Comparison of ENCODE assay signal across 18 mouse cellular contexts in the genomic region with DNA sequence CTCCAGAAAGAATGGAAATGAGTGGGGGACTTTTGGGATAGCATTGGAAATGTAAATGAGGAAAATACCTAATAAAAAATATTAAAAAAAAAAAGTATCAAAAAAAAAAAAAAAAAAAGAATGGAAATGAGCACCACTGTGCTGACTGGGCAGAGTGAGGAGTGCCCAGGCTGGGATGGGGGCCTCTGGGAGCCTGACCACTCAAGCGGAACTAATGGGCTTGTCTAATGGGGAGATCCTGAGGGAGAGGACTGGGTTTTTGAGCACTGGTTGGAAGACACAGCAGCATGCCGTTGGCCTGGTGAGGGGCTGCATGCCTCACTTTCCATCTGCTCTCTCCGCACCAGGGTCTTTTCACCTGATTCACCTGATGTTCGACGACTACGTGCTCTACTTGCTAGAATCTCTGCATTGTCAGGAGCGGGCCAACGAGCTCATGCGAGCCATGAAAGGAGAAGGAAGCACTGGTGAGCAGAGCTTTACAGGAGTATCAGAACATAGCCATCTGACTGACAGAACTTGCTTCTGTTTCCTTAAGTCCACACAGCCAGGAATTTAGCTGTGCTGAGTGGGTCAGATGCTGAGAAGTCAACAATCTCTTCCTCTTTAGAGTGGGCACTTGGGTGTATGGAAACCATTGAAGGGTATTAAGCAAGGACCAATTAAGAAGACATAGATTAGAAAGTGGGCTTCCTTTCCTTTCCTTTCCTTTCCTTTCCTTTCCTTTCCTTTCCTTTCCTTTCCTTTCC. TPM values are rescaled to one million over a fixed set of nuclear protein-coding genes. Genes with fewer than 3 reads are reported as not detected.
DNase-seq lines count a peak whose midpoint lies in the region; ATAC-seq and TF ChIP-seq lines count a peak whose summit lies in the region.
"Had no signal": no experiment of that assay in that cellular context is flagged by ENCODE, and none has a peak within 500 bp of the region (broad histone marks: within the 10 kb centered on the region; RNA-seq: fewer than 3 reads in every experiment).

No protein-coding gene starts in this region.

- no peaks in the 10 kb centered on the region for H3K4me1 ChIP-seq in kidney, embryonic 14.5 days (ENCODE audit: control insufficient read depth, insufficient read depth, low read length)
- H3K4me1 ChIP-seq in lung, postnatal 0 days (ENCODE audit: insufficient read depth, low read depth, low read length): no peaks in the 10 kb centered on the region
- no peaks in the 10 kb centered on the region for H3K4me1 ChIP-seq in lung, adult 2 months (ENCODE audit: control insufficient read depth, insufficient read depth, low read length)
- H3K4me1 ChIP-seq in neural tube, embryonic 12.5 days: peaks cover 3% of the 10 kb centered on the region; the same call in 1 of the 2 replicates
- H3K4me1 ChIP-seq in neural tube, embryonic 14.5 days (ENCODE audit: control insufficient read depth, insufficient read depth, low read length): no peaks in the 10 kb centered on the region
- H3K4me1 ChIP-seq: heart, embryonic 10.5 days; intestine, embryonic 15.5 days; stomach, embryonic 15.5 days had no signal

- no peak overlapping the region for H3K9ac ChIP-seq in kidney, embryonic 14.5 days (ENCODE audit: low read depth, low read length)
- H3K9ac ChIP-seq in lung, postnatal 0 days (replicated peaks; ENCODE audit: low read depth): no peak overlapping the region
- no peak overlapping the region for H3K9ac ChIP-seq in neural tube, embryonic 12.5 days
- H3K9ac ChIP-seq in neural tube, embryonic 14.5 days (replicated peaks; ENCODE audit: low read depth, low read length): no peak overlapping the region
- H3K9ac ChIP-seq: intestine, embryonic 15.5 days; stomach, embryonic 15.5 days had no signal

- no peak overlapping the region for H3K4me3 ChIP-seq in kidney, embryonic 14.5 days (ENCODE audit: low read length)
- no peak overlapping the region for H3K4me3 ChIP-seq in lung, postnatal 0 days (ENCODE audit: low read depth, low read length)
- no peak overlapping the region for H3K4me3 ChIP-seq in lung, adult 2 months (replicated peaks; ENCODE audit: extremely low read depth, low read depth, low read length)
- H3K4me3 ChIP-seq in neural tube, embryonic 12.5 days: no peak overlapping the region
- no peak overlapping the region for H3K4me3 ChIP-seq in neural tube, embryonic 14.5 days (ENCODE audit: low read depth, low read length)
- H3K4me3 ChIP-seq: heart, embryonic 10.5 days; intestine, embryonic 15.5 days; stomach, embryonic 15.5 days had no signal

- no peaks in the 10 kb centered on the region for H3K36me3 ChIP-seq in kidney, embryonic 14.5 days (ENCODE audit: control insufficient read depth, insufficient read depth, low read length)
- no peaks in the 10 kb centered on the region for H3K36me3 ChIP-seq in lung, postnatal 0 days (ENCODE audit: insufficient read depth, low read length)
- peaks cover 13% of the 10 kb centered on the region for H3K36me3 ChIP-seq in neural tube, embryonic 12.5 days
- no peaks in the 10 kb centered on the region for H3K36me3 ChIP-seq in neural tube, embryonic 14.5 days (ENCODE audit: control insufficient read depth, insufficient read depth, low read length)
- H3K36me3 ChIP-seq: heart, embryonic 10.5 days; intestine, embryonic 15.5 days; stomach, embryonic 15.5 days had no signal

- no peak overlapping the region for H3K4me2 ChIP-seq in kidney, embryonic 14.5 days (replicated peaks; ENCODE audit: low read depth, low read length)
- H3K4me2 ChIP-seq in lung, postnatal 0 days (replicated peaks; ENCODE audit: low read depth, low read length): no peak overlapping the region
- H3K4me2 ChIP-seq in neural tube, embryonic 12.5 days (replicated peaks): no peak overlapping the region
- no peak overlapping the region for H3K4me2 ChIP-seq in neural tube, embryonic 14.5 days (ENCODE audit: low read depth, low read length)
- H3K4me2 ChIP-seq: intestine, embryonic 15.5 days; stomach, embryonic 15.5 days had no signal

- TF ChIP-seq EP300 in lung, postnatal 0 days (IDR thresholded peaks at IDR 0.05): no peak

- DNase-seq in kidney, adult 8-10 months: no peak
- peak; percentile 52 for DNase-seq in lung, postnatal 0 days (ENCODE audit: low spot score)
- no peak for DNase-seq in lung, adult 2 months
- no peak for DNase-seq in neural tube, embryonic 10.5 days (ENCODE audit: extremely low spot score, low spot score)
- no peak for DNase-seq in layer of hippocampus, adult 8-10 months (ENCODE audit: low spot score in 2 of 2)
- DNase-seq: adrenal gland, adult 2 months; cerebellum, adult 2 months; cerebellum, postnatal 36 days; gastrocnemius, postnatal 10 days; lung, postnatal 10 days; thymus, postnatal 25 days had no signal

- H3K27me3 ChIP-seq in kidney, embryonic 14.5 days (ENCODE audit: control insufficient read depth, insufficient read depth, low read length): no peaks in the 10 kb centered on the region
- no peaks in the 10 kb centered on the region for H3K27me3 ChIP-seq in lung, postnatal 0 days (replicated peaks; ENCODE audit: insufficient read depth, low read length)
- H3K27me3 ChIP-seq in neural tube, embryonic 12.5 days (replicated peaks): no peaks in the 10 kb centered on the region
- no peaks in the 10 kb centered on the region for H3K27me3 ChIP-seq in neural tube, embryonic 14.5 days (ENCODE audit: control insufficient read depth, insufficient read depth, low read length)
- H3K27me3 ChIP-seq: intestine, embryonic 15.5 days; stomach, embryonic 15.5 days had no signal

- H3K27ac ChIP-seq in kidney, embryonic 14.5 days (ENCODE audit: low read depth, low read length): no peak overlapping the region
- H3K27ac ChIP-seq in lung, postnatal 0 days (ENCODE audit: low read length): no peak overlapping the region
- no peak overlapping the region for H3K27ac ChIP-seq in neural tube, embryonic 12.5 days
- H3K27ac ChIP-seq in neural tube, embryonic 14.5 days (ENCODE audit: low read depth, low read length): no peak overlapping the region
- H3K27ac ChIP-seq: heart, embryonic 10.5 days; intestine, embryonic 15.5 days; stomach, embryonic 15.5 days had no signal

- no peak for TF ChIP-seq CTCF in lung, postnatal 0 days (IDR thresholded peaks at IDR 0.05)
- no peak for TF ChIP-seq CTCF in lung, adult 2 months (IDR thresholded peaks at IDR 0.05; ENCODE audit: insufficient read depth, low read length)

- no peak for TF ChIP-seq POLR2A in lung, adult 2 months (IDR thresholded peaks at IDR 0.05; ENCODE audit: borderline replicate concordance, extremely low read depth, low read depth, low read length)

- 0 out of 2 replicates have a peak, but pooled peaks have one; percentile 76 for ATAC-seq in kidney, embryonic 14.5 days (ENCODE audit: low FRiP score, low TSS enrichment)
- ATAC-seq in lung, postnatal 0 days: peak; percentile 71
- peak; percentile 63; the same call in 1 of the 2 replicates for ATAC-seq in neural tube, embryonic 12.5 days (ENCODE audit: low FRiP score, low read depth)
- ATAC-seq in neural tube, embryonic 14.5 days (ENCODE audit: low read depth): peak; percentile 41; the same call in 1 of the 2 replicates
- ATAC-seq: forebrain, embryonic 16.5 days; intestine, embryonic 15.5 days had no signal

- no peaks in the 10 kb centered on the region for H3K9me3 ChIP-seq in kidney, embryonic 14.5 days (ENCODE audit: control insufficient read depth, low read length)
- no peaks in the 10 kb centered on the region for H3K9me3 ChIP-seq in lung, postnatal 0 days (ENCODE audit: low read length)
- no peaks in the 10 kb centered on the region for H3K9me3 ChIP-seq in neural tube, embryonic 12.5 days
- H3K9me3 ChIP-seq in neural tube, embryonic 14.5 days (ENCODE audit: control insufficient read depth, low read length): no peaks in the 10 kb centered on the region
- H3K9me3 ChIP-seq: heart, embryonic 10.5 days; intestine, embryonic 15.5 days; stomach, embryonic 15.5 days had no signal

- WGBS in kidney, embryonic 14.5 days: 72% methylated on average over 9 of the region's 9 CpGs
- WGBS in lung, postnatal 0 days: 58% methylated on average over 9 of the region's 9 CpGs
- WGBS in lung, adult 2 months: 64% methylated on average over 9 of the region's 9 CpGs
- 68% methylated on average over 9 of the region's 9 CpGs for WGBS in neural tube, embryonic 12.5 days
- WGBS in neural tube, embryonic 14.5 days: 68% methylated on average over 9 of the region's 9 CpGs

RNA-seq across cellular contexts. Expression of a gene that starts 37.4 kb away (rescaled TPM):
- polyA plus RNA-seq in kidney, embryonic 14.5 days (2014; fragmentation: Nextera tagmentation; extraction: Ambion mirVana): 15.5 and 19.3 TPM in 2 replicates
- 9.6 and 12.7 TPM in 2 replicates for polyA plus RNA-seq in lung, postnatal 0 days (2015; fragmentation: Nextera tagmentation; extraction: Ambion mirVana)
- polyA plus RNA-seq in lung, adult 2 months (2012; rRNA removed): 8.5 and 12.9 TPM in 2 replicates
- polyA plus RNA-seq in neural tube, embryonic 12.5 days (2016; fragmentation: Nextera tagmentation; extraction: Ambion mirVana): 43.2 and 44.1 TPM in 2 replicates
- polyA plus RNA-seq in neural tube, embryonic 14.5 days (2014; fragmentation: Nextera tagmentation; extraction: Ambion mirVana): 52.5 and 57.3 TPM in 2 replicates
- 10 to 100 TPM; 36.1 to 51.0 (median 45.1) TPM for total RNA-seq in layer of hippocampus, adult 8-10 months (2022)
